Mouse (Mus musculus) forebrain, embryonic 15.5 days (tissue): ENCODE data around the gene Arhgef39. TPM values are rescaled to one million over a fixed set of nuclear protein-coding genes. Genes with fewer than 3 reads are reported as not detected.

Source experiments
- ATAC-seq: fragments of 200-750 bp; cut with Nextera tagmentation; replicated peaks from 2 replicates; pipeline ENCODE4 v1.8.0; 2017; ENCODE audit warnings: mild to moderate bottlenecking, moderate TSS enrichment, moderate library complexity
- H3K27ac ChIP-seq: fragments of 300-500 bp; sonication (generic); replicated peaks from 2 replicates; pipeline ENCODE4 v1.5.1; 2015; ENCODE audit warnings: mild to moderate bottlenecking, inconsistent platforms
- H3K27me3 ChIP-seq: fragments of 300-500 bp; sonication (generic); 2 replicates; pipeline ENCODE4 v1.6.1; 2015; ENCODE audit warnings: inconsistent platforms
- H3K36me3 ChIP-seq: fragments of 300-500 bp; sonication (generic); 2 replicates; pipeline ENCODE4 v1.6.1; 2015; ENCODE audit warnings: mild to moderate bottlenecking, inconsistent platforms
- H3K4me1 ChIP-seq: fragments of 300-500 bp; sonication (generic); 2 replicates; pipeline ENCODE4 v1.6.1; 2015; ENCODE audit warnings: inconsistent platforms
- H3K4me2 ChIP-seq: fragments of 300-500 bp; sonication (generic); replicated peaks from 2 replicates; pipeline ENCODE4 v1.6.1; 2015; ENCODE audit warnings: mild to moderate bottlenecking, inconsistent platforms
- H3K4me3 ChIP-seq: fragments of 300-500 bp; sonication (generic); 2 replicates; pipeline ENCODE4 v1.5.1; 2015; ENCODE audit warnings: mild to moderate bottlenecking, inconsistent platforms
- H3K9ac ChIP-seq: fragments of 300-500 bp; sonication (generic); replicated peaks from 2 replicates; pipeline ENCODE4 v1.6.1; 2015; ENCODE audit warnings: mild to moderate bottlenecking, inconsistent platforms
- H3K9me3 ChIP-seq: fragments of 300-500 bp; sonication (generic); 2 replicates; pipeline ENCODE4 v1.6.1; 2016; ENCODE audit warnings: inconsistent platforms
- WGBS: fragments of 180-500 bp; shearing (Covaris S2); methylation state at CpG from one replicate; pipeline ENCODE4 v1.1.7; 2015; ENCODE audit warnings: mixed read lengths; 5-methylcytosine and 5-hydroxymethylcytosine counted together
- polyA plus RNA-seq: library from polyadenylated mRNA; unstranded; fragments of >200 nt; fragmentation: Nextera tagmentation; extraction: Ambion mirVana; gene quantifications from 2 replicates; pipeline ENCODE4 v1.2.1, GENCODE M21; 2015

Arhgef39 gene
- polyA plus RNA-seq, 1 experiment from 2014 or later = 17.5 TPM

GRCm38 (mm10) chr4:43519956-43520355, 20.5 kb upstream of the Arhgef39 start:
- H3K4me2 ChIP-seq = peak overlapping the region; percentile 19; the same call in 1 of the 2 replicates
- WGBS = 12% methylated on average over 6 of the region's 6 CpGs

GRCm38 (mm10) chr4:43519551-43519950, 20.1 kb upstream of the Arhgef39 start:
- Histone ChIP-seq H3K9ac (no peak overlapping the region), H3K36me3 (no peaks in the 10 kb centered on the region), H3K4me1 (peaks cover 17% of the 10 kb centered on the region), H3K4me2 (peak overlapping the region; percentile 19; the same call in 1 of the 2 replicates), H3K27me3 (peaks cover 33% of the 10 kb centered on the region), H3K4me3 (no peak overlapping the region), H3K27ac (no peak overlapping the region), H3K9me3 (no peaks in the 10 kb centered on the region)
- WGBS = 18% methylated on average over 10 of the region's 10 CpGs
- no peak for ATAC-seq

More at GRCm38 (mm10) chr4:43519956-43520355, 20.5 kb upstream of the Arhgef39 start:
- H3K27ac ChIP-seq = no peak overlapping the region
- H3K9ac ChIP-seq = no peak overlapping the region
- H3K4me1 ChIP-seq = peaks cover 17% of the 10 kb centered on the region
- ATAC-seq = peak; percentile 60
- H3K9me3 ChIP-seq = no peaks in the 10 kb centered on the region
- H3K27me3 ChIP-seq = peaks cover 36% of the 10 kb centered on the region
- H3K36me3 ChIP-seq = no peaks in the 10 kb centered on the region
- H3K4me3 ChIP-seq = no peak overlapping the region

DNA sequence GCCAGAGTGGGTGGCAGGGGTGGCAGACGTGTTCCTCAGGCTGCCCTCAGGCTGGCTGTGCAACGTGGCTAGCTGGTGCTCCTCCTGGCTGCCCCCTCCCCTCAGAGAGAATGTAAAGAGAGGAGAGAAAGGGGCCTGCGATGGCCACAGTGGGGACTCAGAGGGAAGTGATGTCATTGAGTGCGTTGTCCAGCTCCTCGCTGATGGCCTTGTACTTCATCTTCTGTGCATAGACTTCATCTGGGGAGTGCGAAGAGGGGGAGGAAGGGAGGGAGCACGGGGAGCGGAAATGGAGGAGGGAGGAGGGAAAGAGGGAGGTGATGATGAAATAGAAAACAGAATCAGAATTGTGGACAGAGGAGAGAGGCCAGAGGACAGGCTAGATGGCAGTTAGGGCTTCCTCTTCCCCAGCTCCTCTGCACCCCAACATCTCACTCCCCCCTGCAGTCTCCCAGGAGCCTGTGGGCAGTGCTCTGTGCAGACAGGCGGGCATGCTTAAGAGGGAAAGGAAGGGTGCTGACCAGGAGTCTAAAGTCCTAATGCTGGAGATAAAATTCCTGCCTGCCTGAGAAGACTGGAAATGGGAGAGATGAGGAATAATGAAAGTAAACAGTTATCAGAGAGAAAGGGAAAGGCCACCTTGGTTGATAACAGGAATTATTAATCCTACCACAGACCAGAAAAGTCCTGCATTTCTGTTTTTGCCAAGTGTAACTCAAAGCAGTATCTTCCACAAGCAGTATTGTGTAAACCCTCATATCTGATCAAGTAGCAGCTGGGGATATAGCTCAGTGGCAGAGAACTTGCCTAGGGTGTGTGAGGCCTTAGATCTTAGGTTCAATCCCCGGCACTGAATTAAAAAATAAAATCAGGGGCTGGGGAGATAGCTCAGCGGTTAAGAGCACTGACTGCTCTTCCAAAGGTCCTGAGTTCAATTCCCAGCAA, 16.5 kb upstream of the Arhgef39 start:
- H3K9ac ChIP-seq = no peak overlapping the region
- 69% methylated on average over 11 of the region's 11 CpGs for WGBS
- no peak overlapping the region for H3K4me3 ChIP-seq
- ATAC-seq = no peak
- H3K27me3 ChIP-seq = peaks cover 4% of the 10 kb centered on the region; the same call in 1 of the 2 replicates
- peaks cover 6% of the 10 kb centered on the region; the same call in 1 of the 2 replicates for H3K4me1 ChIP-seq
- H3K36me3 ChIP-seq = no peaks in the 10 kb centered on the region
- H3K9me3 ChIP-seq = no peaks in the 10 kb centered on the region
- H3K4me2 ChIP-seq = no peak overlapping the region
- H3K27ac ChIP-seq = no peak overlapping the region

- H3K4me3 ChIP-seq = no peak overlapping the region
- peaks cover 4% of the 10 kb centered on the region for H3K4me1 ChIP-seq
- H3K27me3 ChIP-seq = peaks cover 4% of the 10 kb centered on the region; the same call in 1 of the 2 replicates
- H3K9me3 ChIP-seq = no peaks in the 10 kb centered on the region
- no peak overlapping the region for H3K4me2 ChIP-seq
- no peak for ATAC-seq
- H3K36me3 ChIP-seq = no peaks in the 10 kb centered on the region
- no peak overlapping the region for H3K9ac ChIP-seq
- 84% methylated on average over 4 of the region's 4 CpGs for WGBS
- H3K27ac ChIP-seq = no peak overlapping the region
Observed at GRCm38 (mm10) chr4:43513791-43514190, 14.3 kb upstream of the Arhgef39 start.

DNA sequence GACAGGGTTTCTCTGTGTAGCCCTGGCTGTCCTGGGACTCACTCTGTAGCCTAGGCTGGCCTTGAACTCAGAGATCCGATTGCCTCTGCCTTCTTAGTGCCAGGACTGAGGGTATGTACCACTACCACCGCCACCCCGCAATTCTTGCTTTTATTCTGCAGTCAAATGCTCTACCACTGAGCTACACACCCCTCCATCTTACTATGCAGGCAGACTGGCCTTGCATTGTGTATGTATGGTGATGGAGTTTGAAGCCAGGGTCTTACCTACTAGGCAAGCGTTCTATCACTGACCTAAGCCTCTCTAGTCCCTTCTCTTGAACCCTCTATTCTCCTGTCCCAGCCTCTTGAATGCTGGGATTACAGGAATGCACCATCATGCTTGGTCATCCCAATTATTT, 13.8 kb upstream of the Arhgef39 start:
- 81% methylated on average over 4 of the region's 4 CpGs for WGBS

GRCm38 (mm10) chr4:43512653-43513052, 13.2 kb upstream of the Arhgef39 start:
- Histone ChIP-seq H3K9ac (no peak overlapping the region), H3K4me1 (peaks cover 15% of the 10 kb centered on the region), H3K27me3 (peaks cover 9% of the 10 kb centered on the region; the same call in 1 of the 2 replicates), H3K36me3 (no peaks in the 10 kb centered on the region), H3K4me2 (no peak overlapping the region), H3K9me3 (no peaks in the 10 kb centered on the region), H3K4me3 (no peak overlapping the region), H3K27ac (no peak overlapping the region)
- WGBS = 67% methylated on average over 7 of the region's 7 CpGs
- ATAC-seq = no peak

More for the DNA sequence above, 13.8 kb upstream of the Arhgef39 start:
- no peak overlapping the region for H3K4me2 ChIP-seq
- H3K27ac ChIP-seq = no peak overlapping the region
- no peaks in the 10 kb centered on the region for H3K9me3 ChIP-seq
- peaks cover 6% of the 10 kb centered on the region; the same call in 1 of the 2 replicates for H3K27me3 ChIP-seq
- H3K9ac ChIP-seq = no peak overlapping the region
- H3K4me1 ChIP-seq = peaks cover 9% of the 10 kb centered on the region
- no peak for ATAC-seq
- H3K36me3 ChIP-seq = no peaks in the 10 kb centered on the region
- no peak overlapping the region for H3K4me3 ChIP-seq

- H3K4me2 ChIP-seq = no peak overlapping the region
- H3K9me3 ChIP-seq = no peaks in the 10 kb centered on the region
- no peak overlapping the region for H3K27ac ChIP-seq
- H3K36me3 ChIP-seq = no peaks in the 10 kb centered on the region
- ATAC-seq = no peak
- WGBS = 83% methylated on average over 19 of the region's 19 CpGs
- no peak overlapping the region for H3K4me3 ChIP-seq
- H3K4me1 ChIP-seq = peaks cover 17% of the 10 kb centered on the region
- peaks cover 17% of the 10 kb centered on the region; the same call in 1 of the 2 replicates for H3K27me3 ChIP-seq
- no peak overlapping the region for H3K9ac ChIP-seq
Observed at GRCm38 (mm10) chr4:43511675-43512454, 12.4 kb upstream of the Arhgef39 start.

DNA sequence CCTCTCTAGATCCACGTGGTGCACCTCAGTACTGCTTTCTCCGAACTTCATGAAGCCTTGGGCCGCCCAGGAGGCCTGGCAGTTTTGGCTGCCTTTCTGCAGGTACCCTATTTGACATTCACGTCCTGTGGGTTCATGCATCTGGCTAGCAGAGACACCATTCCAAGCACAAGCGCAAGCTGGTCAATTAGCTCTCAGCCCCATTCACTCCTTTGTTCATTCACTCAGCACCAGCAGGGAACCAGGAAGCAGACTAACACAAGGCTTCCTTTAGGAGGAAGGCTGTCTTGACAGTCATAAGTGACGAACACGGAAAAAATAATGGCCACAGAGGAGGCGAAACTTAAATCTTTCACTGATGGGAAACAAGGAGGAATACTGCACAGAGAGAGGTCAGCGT, 9.6 kb upstream of the Arhgef39 start:
- peaks cover 23% of the 10 kb centered on the region for H3K4me1 ChIP-seq
- no peak overlapping the region for H3K9ac ChIP-seq
- ATAC-seq = no peak
- no peaks in the 10 kb centered on the region for H3K9me3 ChIP-seq
- no peaks in the 10 kb centered on the region for H3K36me3 ChIP-seq
- no peak overlapping the region for H3K27ac ChIP-seq
- 14% methylated on average over 9 of the region's 9 CpGs for WGBS
- H3K4me2 ChIP-seq = peak overlapping the region; percentile 47; the same call in 1 of the 2 replicates
- H3K27me3 ChIP-seq = peaks cover 18% of the 10 kb centered on the region; the same call in 1 of the 2 replicates
- peak overlapping the region; percentile 33; the same call in 1 of the 2 replicates for H3K4me3 ChIP-seq

GRCm38 (mm10) chr4:43508666-43508997, 9.1 kb upstream of the Arhgef39 start:
- WGBS = 9% methylated on average over 13 of the region's 13 CpGs
- Histone ChIP-seq H3K4me1 (peaks cover 23% of the 10 kb centered on the region), H3K27ac (no peak overlapping the region), H3K4me2 (peak overlapping the region; percentile 47), H3K4me3 (peak overlapping the region; percentile 33), H3K9ac (no peak overlapping the region; the same call in 1 of the 2 replicates), H3K9me3 (no peaks in the 10 kb centered on the region), H3K27me3 (peaks cover 18% of the 10 kb centered on the region; the same call in 1 of the 2 replicates), H3K36me3 (no peaks in the 10 kb centered on the region)
- ATAC-seq = 0 out of 2 replicates have a peak, but pooled peaks have one; percentile 29

DNA sequence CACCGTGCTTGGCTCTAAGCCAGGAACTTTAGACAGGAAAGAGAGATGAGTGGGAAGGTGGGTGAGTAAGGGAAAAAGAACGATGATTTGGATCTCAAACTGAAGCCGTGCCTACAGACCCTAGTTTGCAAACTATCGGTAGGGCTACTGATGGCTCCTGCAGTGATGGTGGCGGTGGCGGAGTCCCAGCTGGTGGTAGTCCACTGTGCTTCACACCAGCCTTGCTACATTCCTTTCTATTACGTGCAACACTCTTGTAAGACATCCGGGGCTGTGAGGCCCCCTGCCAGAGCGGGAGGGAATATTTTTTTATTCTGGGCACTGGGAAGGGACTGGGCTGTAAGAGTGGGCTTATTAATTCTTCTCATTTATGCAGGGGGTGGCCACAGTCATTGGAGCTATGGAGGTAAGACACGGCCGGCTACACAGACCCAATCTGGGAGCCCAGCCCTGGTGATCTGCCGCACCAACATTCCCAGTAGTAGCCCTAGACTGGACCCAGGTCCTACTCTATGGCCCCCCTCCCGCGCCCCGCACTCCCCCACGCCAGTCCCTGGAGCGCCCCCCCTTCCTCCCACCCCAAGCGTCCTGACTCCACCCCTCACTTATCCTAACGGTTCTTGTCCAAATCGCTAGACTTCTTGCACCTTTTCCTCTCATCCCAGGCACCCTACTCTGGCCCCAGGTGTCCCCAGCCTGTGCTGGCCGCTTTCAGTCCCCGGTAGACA, 8.6 kb upstream of the Arhgef39 start:
- Histone ChIP-seq H3K27me3 (peaks cover 18% of the 10 kb centered on the region; the same call in 1 of the 2 replicates), H3K27ac (no peak overlapping the region), H3K9me3 (no peaks in the 10 kb centered on the region), H3K4me1 (peaks cover 23% of the 10 kb centered on the region), H3K4me3 (peak overlapping the region; percentile 33), H3K9ac (no peak overlapping the region; the same call in 1 of the 2 replicates), H3K36me3 (no peaks in the 10 kb centered on the region), H3K4me2 (peak overlapping the region; percentile 47)
- ATAC-seq = 0 out of 2 replicates have a peak, but pooled peaks have one; percentile 29
- WGBS = 14% methylated on average over 22 of the region's 22 CpGs

DNA sequence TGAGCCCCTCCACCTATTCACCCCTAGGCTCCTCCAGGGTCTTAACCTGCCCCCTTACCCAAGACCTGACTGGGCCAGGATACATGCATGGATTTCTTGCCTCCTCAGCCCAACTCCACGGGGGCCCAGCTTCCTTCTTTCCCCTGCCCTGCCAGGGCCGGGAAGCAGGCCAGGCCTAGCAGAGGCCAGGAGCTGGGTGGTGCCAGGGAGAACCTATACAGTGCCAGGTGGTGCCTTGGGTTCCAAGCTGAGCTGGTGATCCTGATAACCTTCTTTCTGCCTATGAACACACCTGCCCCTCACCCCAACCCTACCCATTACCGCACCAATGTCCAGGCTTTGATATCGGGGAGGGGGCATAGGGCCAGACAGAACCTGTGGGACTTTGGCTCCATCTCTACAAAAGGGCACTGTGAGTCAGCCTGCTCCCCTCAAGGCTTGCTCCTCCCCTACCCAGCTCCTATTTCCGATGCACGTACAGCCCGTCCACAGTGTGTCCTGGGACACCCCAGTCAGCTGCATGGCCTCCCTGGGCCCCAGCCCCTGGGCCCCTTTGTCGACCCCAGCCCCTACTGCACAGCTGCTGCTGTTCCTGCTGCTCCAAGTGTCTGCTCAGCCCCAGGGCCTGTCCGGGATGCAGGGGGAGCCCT, 7.2 kb upstream of the Arhgef39 start, which contains the start of gene Car9:
Gene Car9, plus strand, starts transcription at position 431 of the 650 bp plus-strand sequence.
- Histone ChIP-seq H3K27me3 (peaks cover 18% of the 10 kb centered on the region; the same call in 1 of the 2 replicates), H3K27ac (no peak within 1 kb of the TSS), H3K4me1 (peaks cover 23% of the 10 kb centered on the region), H3K9me3 (no peaks in the 10 kb centered on the region), H3K36me3 (no peaks in the 10 kb centered on the region), H3K4me3 (no peak within 1 kb of the TSS), H3K4me2 (no peak within 1 kb of the TSS), H3K9ac (no peak within 1 kb of the TSS)
- WGBS = 47% methylated on average over 9 of the region's 9 CpGs
- ATAC-seq = 0 out of 2 replicates have a peak, but pooled peaks have one; percentile 32
